Mouse (Mus musculus) T-helper 2 cell (primary cell): Measurements from ENCODE around the gene Ccdc51.

Experiments used
- in situ Hi-C: fragments of 300-600 bp; cut with MboI, MseI; formaldehyde crosslinking; loops from one replicate; pipeline ENCODE4 v1.15.1; 2025; ENCODE audit warnings: high pct_unique_total_duplicates

The Ccdc51 gene

DNA sequence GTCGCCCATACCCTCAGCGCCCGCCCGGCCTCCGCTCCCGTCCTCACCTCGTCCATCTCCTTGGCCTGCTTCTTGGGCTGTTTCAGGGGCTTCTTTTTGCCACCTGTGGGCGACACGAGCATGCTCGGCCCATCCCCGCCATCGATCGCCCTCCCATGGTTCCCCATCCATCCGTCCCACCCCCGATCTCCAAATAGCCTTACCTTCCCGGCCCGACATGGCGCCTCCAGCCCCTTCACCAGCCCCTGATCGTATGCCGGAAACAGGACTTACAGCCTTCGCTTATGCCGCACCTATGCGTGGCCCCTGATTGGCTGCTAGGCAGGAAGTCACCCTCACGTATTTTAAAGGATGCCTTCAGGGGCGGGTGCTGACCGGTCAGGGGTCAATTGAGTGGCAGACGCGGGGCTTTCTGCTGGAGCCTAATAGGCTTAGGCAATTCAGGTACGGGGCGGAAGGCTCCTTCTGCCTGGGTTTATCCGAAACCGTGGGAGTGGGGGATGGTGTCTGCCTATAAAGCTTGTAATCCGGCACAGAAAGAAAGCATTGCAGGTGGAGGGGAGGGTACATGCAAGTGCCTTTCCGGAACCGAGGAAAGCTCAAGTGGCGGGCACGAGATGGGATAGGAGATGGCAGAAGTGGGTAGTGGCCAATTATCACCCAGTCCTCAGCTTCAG lies at the start of gene Ccdc51, which contains the start of gene Tma7:
Ccdc51 (plus strand) TSS at position 370 of the 677 bp plus-strand sequence.
Tma7 (minus strand) TSS at position 464 of the 677 bp plus-strand sequence.
- in situ Hi-C loops, result loop anchor here (10.0 kb wide), 1 partner anchor 787 kb away; the partner anchor contains the start of genes Amt and Nicn1

DNA sequence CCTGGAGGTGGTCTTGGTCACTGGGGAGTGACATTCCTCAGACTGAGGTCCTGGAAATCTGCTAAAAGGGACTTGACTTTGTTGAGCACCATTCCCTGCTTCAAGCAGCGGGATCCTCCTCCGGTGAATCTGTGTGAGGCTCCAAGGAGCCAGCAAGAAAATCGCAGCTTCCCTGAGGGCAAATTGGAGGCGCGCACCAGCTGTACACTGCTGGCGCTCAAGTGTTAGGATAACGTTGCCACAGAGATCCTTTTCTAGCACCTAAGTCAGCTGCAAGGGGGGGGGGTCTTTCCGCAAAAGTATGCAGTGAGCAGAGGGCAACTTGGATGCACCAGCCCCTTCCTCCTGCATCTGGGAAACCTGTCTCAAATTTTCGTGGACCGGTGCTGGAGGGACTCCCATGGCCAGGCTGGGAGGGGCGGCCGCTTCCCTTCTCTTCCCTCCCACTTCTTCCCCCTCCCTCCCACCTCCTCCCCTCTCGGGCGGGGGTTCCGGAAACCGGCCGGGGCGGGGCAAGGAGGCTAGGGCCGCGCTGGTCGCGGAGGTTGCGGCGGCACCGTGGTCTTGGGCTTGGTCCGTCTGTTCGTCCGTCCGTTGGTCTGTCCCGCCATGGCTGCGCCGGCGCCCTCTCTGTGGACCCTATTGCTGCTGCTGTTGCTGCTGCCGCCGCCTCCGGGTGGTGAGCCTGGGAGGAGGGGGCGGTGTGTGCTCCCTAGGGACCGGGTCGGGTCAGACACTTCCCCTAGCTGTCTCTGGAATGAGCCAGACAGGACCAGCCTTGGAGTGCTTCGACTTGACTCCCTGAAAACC lies 44.0 kb upstream of the Ccdc51 start, which contains the start of gene Shisa5:
Shisa5 (plus strand) TSS at position 480 of the 810 bp plus-strand sequence.
- in situ Hi-C loops, result no loop called here

DNA sequence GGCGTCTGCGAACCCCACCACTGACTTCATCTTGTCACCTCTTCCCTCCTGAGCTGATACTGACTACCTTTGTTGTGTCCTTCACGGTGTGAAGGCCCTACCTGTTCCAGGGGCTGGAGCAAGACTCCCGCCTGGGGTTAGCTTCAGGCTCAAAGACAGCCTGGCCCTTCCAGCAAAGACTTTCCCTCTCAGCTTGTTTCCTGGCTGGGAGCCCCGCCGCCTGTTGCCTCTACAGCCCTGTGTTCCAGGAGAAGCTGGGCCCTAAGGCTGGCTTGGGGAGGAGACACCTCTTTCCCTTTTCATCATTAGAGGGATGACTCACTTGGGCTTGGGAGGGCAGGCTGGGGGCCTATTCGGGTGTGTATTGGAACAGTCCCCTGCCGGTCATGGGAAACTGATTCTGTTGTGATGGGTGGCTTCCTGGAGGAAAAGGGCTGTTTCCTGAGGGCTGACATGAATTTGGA lies 43.4 kb upstream of the Ccdc51 start:
- in situ Hi-C loops, result no loop called here

DNA sequence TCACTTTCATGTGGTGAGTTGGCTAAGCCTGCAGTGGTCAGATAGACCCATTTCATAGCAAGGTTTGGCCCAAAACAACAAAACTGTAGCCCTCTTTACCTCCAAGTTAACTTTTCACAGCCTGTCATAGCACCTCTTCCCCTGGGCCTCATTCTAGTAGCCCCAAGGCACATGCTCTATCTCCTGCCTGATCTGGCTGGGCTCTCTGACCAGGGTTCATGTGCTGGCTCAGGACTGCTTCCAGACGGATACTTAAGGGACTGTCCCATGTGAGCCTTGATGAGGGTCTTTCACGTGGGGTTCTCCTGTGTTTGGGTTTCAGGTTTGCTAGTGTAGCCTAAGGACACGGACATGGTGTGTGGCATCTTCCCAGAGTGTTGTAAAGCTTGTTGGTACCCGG lies 42.6 kb upstream of the Ccdc51 start:
- in situ Hi-C loops, result no loop called here

DNA sequence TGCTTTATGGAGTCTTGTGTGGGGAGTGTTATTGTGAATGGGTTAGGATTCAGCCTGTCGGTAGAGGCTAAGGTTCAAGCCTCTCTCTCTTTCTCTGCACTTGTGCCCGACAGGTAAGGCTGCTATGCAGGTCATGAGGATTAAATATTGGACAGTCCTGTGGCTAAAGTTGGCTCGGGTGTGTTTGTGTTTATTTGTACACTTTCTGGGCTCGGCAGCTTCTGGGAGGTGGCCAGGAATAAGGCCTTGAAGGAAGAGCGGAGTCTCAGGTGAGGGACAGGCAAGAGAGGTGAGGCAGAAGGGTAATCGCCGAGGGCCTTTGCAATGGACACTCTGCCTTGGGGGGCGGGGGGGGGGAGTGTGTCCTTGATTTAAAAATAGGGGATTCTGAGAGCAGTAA lies 42.1 kb upstream of the Ccdc51 start:
- in situ Hi-C loops, result no loop called here

DNA sequence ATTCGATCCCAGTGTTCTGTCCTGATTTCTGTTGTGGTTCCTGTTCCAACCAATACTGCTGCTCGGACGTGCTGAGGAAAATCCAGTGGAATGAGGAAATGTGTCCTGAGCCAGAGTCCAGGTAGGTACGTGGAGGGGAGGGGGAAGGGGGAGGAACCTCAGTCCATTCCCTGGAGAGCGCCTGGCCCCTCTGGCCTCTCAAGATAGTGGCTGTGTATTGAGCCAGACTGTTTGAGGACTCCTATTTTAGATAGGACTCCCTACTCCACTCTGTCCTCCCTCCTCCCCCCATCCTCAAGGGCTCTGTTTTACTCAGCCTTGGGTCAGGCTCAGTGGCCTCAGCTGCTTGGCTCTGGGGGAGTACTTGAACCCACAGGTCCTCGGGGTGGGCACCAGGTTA lies 41.4 kb upstream of the Ccdc51 start:
- in situ Hi-C loops, result no loop called here

DNA sequence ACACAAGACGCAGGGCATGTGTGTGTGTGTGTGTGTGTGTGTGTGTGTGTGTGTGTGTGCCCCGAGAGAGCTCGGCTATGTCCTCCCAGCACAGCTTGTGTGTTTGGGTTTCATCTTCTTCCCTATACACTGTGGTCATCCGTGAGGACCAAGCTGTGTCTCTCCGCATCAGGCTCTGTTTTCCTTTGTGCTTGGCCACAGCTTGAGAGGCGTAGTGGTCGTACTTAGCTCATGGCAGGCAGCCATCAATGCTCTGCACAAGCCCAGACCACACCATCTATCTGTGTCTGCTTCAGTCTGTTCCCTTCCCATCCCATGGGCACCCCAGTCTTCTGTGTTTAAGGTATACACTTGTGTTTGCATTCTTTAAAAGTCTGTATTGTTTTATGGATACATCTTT lies 40.9 kb upstream of the Ccdc51 start:
- in situ Hi-C loops, result no loop called here

DNA sequence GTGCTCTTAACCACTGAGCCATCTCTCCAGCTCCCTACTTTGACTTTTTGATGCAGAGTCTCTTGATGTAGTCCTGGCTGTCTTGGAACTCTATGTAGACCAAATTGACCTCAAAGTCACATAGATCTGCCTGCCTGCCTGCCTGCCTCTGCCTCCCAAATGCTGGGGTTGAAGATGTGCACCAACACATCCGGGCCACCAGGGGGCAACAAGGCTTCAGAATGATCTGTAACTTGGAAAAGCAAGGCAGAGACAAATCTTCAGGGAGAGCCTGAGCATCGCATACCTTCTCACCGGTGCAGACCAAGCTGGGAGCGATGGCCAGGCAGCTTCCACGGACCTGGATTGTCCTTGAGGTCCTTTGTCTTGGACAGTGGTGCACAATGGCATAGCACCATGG lies 36.0 kb upstream of the Ccdc51 start:
- in situ Hi-C loops, result no loop called here

DNA sequence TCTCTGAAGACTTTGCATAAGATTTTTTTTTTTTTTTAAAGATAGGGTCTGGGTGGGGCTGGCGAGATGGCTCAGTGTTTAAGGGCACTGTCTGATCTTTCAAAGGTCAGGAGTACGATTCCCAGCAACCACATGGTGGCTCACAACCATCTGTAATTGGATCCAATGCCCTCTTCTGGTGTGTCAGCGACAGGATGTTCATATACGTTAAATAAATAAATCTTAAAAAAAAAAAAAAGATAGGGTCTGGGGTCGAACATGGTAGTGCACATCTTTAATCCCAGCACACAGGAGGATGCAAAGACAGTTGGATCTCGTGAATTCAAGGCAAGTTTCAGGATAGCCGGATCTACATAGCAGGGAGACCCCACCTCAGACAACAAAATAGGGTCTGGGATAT lies 33.0 kb upstream of the Ccdc51 start:
- in situ Hi-C loops, result no loop called here

DNA sequence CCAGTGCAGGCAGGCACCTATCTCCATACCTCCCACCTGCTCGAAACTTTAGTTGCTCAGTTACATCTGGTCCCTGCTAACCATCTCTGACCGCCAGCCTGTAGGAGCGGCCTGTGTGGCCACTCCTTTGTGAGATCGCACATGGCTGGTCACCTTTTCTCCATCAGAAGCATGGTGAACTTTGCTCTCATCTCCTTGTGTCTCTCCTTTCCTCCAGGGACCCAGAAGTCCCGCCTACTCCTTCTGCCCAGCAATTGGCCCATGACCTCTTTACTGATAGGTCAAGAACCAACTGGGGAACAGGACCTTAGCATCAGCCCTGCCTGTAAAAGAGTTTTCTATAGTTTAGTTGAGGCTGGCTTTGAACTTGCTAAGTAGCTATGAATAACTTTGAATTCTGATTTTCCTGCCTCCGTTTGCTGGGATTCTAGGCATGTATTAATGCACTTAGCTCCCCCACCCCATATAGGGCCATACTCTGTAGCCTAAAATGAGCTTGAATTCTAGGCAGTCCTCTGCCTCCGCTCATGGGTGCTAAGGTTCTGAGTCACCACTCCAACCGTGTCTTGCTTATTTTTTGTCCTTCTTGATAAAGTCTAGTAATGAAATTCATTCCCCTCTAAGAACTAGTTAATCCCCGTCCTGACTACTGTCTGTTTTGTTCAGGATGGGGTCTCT lies 32.2 kb upstream of the Ccdc51 start:
- in situ Hi-C loops, result loop anchor here (5.0 to 25.0 kb wide), 2 partner anchors 483 to 1513 kb away; partner anchors contain the start of genes Cyb561d2, Dalrd3, Ndufaf3 and Nprl2

DNA sequence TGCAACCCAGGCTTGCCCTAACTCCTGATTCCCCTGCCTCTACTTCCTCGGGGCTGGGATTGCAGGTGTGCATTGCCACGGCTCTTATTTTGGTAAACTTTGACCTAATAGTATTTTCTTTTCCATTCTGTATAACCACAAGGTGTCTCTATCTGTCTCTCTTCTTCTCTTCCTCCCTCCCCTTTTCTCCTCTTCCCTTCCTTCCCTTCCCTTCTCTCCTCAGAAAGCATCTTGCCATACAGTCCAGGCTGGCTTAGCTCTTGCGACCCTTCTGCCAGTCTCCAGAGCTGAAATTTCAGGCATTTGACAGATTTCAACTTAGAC lies 31.7 kb upstream of the Ccdc51 start:
- in situ Hi-C loops, result loop anchor here (5.0 to 25.0 kb wide), 2 partner anchors 483 to 1513 kb away; partner anchors contain the start of genes Cyb561d2, Dalrd3, Ndufaf3 and Nprl2

DNA sequence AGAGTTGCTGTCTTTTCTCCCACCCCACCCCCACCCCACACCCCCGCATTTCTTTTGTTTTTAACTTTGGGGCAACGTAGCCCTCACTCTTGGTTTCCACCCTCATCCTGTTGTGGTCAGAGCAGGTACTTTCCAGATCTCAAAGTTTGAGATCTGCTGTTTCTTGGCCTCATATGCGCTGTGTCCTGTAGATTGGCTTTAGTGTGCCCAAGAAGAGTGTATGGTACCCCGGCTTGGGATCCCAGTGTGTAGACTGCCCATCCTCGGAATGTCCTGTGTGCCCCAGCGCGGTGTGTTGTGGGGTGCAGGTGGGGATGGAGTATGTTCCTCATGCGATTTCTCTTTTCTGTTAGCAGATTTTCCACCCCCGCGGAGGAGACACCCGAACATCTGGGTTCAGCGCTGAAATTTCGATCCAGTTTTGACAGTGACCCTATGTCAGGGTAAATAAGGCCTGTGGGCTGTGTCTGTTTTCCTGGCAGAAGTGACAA lies 31.2 kb upstream of the Ccdc51 start:
- in situ Hi-C loops, result loop anchor here (5.0 to 25.0 kb wide), 2 partner anchors 484 to 1514 kb away; partner anchors contain the start of genes Cyb561d2, Dalrd3, Ndufaf3 and Nprl2

DNA sequence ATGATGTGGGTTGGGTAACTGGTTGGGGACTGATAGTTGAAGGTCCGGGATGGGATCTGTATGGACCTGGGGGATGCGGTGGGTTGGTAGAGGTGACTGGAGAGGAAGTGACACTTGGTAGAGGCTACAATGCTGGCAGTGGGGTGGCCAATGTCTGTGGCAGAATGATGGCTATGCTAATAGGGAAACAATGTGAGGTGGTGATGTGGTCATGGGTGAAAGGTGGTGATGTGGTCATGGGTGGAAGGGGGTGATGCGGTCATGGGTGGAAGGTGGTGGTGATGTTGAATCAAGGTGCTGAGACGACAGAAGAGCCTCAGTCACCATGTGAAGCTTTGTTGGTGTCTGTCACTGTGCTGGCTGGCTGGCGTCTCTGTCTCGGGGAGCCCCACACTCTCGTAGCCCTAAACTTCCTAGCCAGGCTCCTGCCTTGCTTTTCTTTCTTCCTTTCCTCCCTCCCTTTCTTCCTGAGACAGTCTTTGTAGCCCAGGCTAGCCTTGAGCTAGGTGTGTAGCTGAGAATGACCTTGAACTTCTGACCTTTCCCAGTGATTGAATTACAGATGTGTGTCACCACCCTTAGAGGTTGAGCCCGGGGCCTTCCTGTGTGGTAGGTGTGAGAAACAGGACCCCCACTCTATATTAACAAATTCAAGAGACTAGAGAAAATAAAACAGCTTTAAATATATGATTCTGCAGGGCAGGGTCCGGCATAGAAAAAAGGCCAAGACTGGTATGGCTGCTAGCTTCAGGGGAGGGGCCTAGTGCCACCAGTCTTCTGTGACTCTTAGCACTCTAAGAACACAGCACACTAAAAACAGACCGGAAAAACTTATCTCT lies 30.4 kb upstream of the Ccdc51 start:
- in situ Hi-C loops, result loop anchor here (5.0 to 25.0 kb wide), 2 partner anchors 485 to 1515 kb away; partner anchors contain the start of genes Cyb561d2, Dalrd3, Ndufaf3 and Nprl2

DNA sequence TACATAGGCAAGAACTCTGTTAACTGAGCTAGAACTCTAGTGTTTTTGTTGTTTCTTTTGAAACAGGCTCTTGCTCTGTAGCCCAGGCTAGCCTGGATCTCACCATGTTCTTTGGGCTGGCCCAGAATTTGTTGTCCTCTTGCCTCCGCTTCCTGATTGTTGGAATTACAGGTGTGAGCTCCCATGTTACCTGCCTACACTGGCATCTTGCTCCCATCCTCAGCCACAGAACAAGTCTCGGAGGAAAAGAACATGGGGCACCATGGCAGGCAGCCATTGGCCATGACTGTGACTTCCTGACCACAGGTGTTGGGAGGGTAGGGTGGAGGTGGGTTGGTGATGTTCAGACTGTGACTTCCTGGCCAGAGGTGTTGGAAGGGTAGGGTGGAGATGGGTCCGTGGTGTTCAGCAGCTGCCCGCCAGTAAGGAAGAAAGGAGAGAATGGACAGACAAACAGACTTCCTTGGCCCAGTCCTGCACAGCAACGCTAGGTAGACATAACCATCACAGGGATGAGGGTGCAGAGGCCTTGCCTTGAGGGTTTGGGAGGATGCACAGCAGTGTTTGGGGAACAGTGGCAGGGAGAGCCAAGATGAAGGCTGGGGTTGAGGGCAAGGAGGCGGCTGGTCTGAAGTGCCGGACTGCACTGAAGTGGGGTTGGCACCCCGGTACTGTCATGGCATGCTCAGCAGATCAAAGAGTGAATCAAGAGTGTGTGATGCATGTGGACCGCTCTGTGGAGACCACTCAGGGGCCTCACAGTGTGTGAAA lies 29.6 kb upstream of the Ccdc51 start:
- in situ Hi-C loops, result loop anchor here (5.0 to 25.0 kb wide), 2 partner anchors 485 to 1515 kb away; partner anchors contain the start of genes Cyb561d2, Dalrd3, Ndufaf3 and Nprl2

DNA sequence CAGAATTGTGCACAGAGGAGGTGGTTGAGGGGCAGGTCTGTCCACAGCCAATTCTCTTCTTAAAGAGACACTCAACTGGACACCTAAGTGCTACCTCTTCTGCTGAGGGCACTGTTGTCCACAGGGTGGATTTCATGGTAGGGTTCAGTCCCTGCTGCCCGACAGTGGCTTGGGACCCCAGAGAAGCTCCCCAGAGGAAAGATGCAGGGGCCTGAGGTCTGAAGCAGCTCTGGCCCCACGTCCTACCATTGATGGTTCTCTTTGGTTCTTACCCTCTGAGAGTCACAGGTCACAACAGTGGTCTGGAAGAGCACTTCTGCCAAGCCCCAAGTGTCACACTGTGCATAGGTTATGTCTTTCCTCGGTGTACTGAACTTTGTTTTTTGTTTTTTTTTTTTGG lies 28.9 kb upstream of the Ccdc51 start:
- in situ Hi-C loops, result loop anchor here (5.0 to 25.0 kb wide), 2 partner anchors 486 to 1516 kb away; partner anchors contain the start of genes Cyb561d2, Dalrd3, Ndufaf3 and Nprl2

DNA sequence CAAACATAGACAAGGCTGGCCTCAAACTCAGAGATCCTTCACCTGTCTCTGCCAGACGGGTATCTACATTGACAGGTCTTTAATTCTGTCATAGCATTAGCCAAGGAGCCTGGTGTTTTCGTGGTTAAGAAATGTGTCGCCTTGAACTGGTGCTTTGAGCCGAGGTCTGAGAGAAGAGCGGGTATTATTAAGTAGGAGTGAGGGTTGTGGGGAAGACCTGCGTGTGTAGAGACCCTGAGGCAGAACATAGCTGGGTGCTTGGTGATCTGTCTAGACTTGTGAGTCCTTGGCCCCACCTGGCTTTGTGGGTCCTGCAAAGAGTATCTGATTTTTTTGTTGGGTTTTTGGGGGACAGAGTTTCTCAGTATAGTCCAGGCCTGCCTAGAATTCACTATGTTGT lies 28.4 kb upstream of the Ccdc51 start:
- in situ Hi-C loops, result loop anchor here (5.0 to 25.0 kb wide), 2 partner anchors 487 to 1517 kb away; partner anchors contain the start of genes Cyb561d2, Dalrd3, Ndufaf3 and Nprl2

DNA sequence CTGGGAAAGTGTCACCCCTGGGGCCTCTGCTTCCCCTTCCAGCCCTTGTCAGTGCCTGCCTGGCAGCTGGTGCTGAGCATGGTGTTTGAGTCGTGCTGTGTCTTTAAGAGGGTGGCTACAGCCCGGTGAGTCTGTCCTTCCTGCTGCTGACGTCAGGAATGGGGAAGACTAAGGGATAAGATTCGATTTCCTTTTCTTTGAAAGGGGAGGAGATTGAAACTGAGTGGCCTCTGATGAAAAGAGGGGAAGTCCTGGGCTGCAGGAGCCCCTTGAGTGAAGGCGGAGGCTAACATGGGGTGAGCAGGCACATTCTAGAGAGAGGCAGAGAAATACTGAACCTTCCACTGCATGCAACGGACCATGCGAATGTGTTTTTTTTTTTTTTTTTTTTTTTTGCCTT lies 27.6 kb upstream of the Ccdc51 start:
- in situ Hi-C loops, result loop anchor here (5.0 to 25.0 kb wide), 2 partner anchors 487 to 1517 kb away; partner anchors contain the start of genes Cyb561d2, Dalrd3, Ndufaf3 and Nprl2

DNA sequence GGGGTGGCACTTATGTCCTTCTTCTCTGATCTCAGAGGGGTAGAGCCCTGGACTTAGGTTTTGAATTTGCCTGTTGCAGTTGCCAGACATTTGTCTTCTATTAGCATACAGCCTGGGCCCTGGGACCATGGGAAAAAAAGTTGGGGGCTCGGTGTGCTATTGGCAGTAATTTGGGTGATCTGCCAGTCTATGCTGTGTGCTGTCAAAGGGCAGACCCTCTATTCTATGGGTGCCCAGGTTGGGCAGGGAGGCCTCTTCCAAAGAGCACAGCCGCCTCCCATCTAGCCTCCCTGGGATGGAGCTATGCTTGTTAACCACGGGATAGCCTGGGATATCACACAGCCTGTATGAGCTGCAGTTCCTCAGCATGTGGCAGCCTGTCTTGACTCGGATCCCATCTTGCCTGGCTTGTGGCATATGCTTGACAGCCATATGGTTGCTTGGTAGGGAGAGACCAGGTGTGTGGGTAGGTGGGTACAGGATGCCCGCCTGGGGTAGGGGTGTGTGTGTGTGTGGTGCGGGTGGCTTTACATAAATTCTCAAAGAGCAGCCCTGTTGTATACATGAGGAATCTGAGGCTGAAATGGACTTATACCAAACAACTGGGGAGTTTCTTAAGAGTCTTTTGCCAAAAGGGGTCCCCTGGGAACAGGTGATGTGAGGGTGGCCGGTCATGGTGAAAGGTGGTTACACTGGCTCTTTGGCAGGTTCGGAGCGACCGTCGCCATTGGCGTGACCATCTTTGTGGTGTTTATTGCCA lies 26.8 kb upstream of the Ccdc51 start:
- in situ Hi-C loops, result loop anchor here (25.0 kb wide), 1 partner anchor 1518 kb away; the partner anchor contains the start of genes Cyb561d2, Nprl2, Tmem115 and Zmynd10
